Mouse (Mus musculus) MEL (cell line): ENCODE measurements around the gene Gm49416. TPM values are rescaled to one million over a fixed set of nuclear protein-coding genes. Genes with fewer than 3 reads are reported as not detected.

Experiments
- DNase-seq: peaks from one replicate; pipeline ENCODE4 v3.0.0; 2011; ENCODE audit warnings: low read depth, low spot score
- H3K27ac ChIP-seq: 2 replicates; pipeline ENCODE4 v1.5.1; 2012; ENCODE audit warnings: low read depth, mild to moderate bottlenecking, control low read depth, low read length, moderate library complexity; ENCODE audit not compliant: control insufficient read depth
- H3K27me3 ChIP-seq, 2 experiments: fragments of 150-350 bp in 1 of 2; sonication (generic) in 1 of 2; 2 replicates each; pipeline ENCODE4 v1.6.1; 2012; ENCODE audit warnings: low read length in 2 of 2, mild to moderate bottlenecking in 2 of 2, improper control_type of control experiment in 1 of 2, moderate library complexity in 1 of 2; ENCODE audit not compliant: insufficient read depth in 2 of 2, control insufficient read depth in 1 of 2
- H3K36me3 ChIP-seq, 2 experiments: 2 replicates each; pipeline ENCODE4 v1.6.1; 2012 to 2014; ENCODE audit warnings: low read length in 2 of 2, improper control_type of control experiment in 1 of 2, inconsistent platforms in 1 of 2, mild to moderate bottlenecking in 1 of 2; ENCODE audit not compliant: insufficient read depth in 2 of 2, control insufficient read depth in 1 of 2
- H3K4me1 ChIP-seq, 2 experiments: fragments of 150-350 bp in 1 of 2; sonication (generic) in 1 of 2; 2 replicates each; pipeline ENCODE4 v1.6.1; 2012; ENCODE audit warnings: low read length in 2 of 2, improper control_type of control experiment in 1 of 2, mild to moderate bottlenecking in 1 of 2; ENCODE audit not compliant: insufficient read depth in 2 of 2, control insufficient read depth in 1 of 2
- H3K4me3 ChIP-seq, 2 experiments: fragments of 150-350 bp in 1 of 2; sonication (generic) in 1 of 2; 2 replicates each; pipeline ENCODE4 v1.5.1; 2012; ENCODE audit warnings: low read depth in 2 of 2, low read length in 2 of 2, mild to moderate bottlenecking in 2 of 2, moderate library complexity in 2 of 2, control low read depth in 1 of 2, improper control_type of control experiment in 1 of 2; ENCODE audit not compliant: control insufficient read depth in 1 of 2, insufficient read depth in 1 of 2
- H3K79me2 ChIP-seq: 2 replicates; pipeline ENCODE4 v1.6.1; 2012; ENCODE audit warnings: mild to moderate bottlenecking, low read length, moderate library complexity; ENCODE audit not compliant: control insufficient read depth, poor library complexity, insufficient read depth
- H3K9ac ChIP-seq: 2 replicates; pipeline ENCODE4 v1.6.1; 2012; ENCODE audit warnings: low read depth, mild to moderate bottlenecking, control low read depth, low read length, moderate library complexity; ENCODE audit not compliant: control insufficient read depth, poor library complexity, severe bottlenecking
- H3K9me3 ChIP-seq: fragments of 150-350 bp; sonication (generic); replicated peaks from 2 replicates; pipeline ENCODE4 v1.6.1; 2012; ENCODE audit warnings: mild to moderate bottlenecking, low read length, improper control_type of control experiment, moderate library complexity; ENCODE audit not compliant: insufficient read depth
- BHLHE40 ChIP-seq: IDR thresholded peaks from 2 replicates; pipeline ENCODE4 v1.6.1; 2012; ENCODE audit warnings: low read depth, mild to moderate bottlenecking, inconsistent platforms, low read length, improper control_type of control experiment, borderline replicate concordance
- CTCF ChIP-seq, 3 experiments: IDR thresholded peaks in 2 of 3; conservative IDR thresholded peaks in 1 of 3; 2 replicates each; pipeline ENCODE4 v1.5.1; 2011 to 2012; ENCODE audit warnings: low read length in 3 of 3, low read depth in 2 of 3, mild to moderate bottlenecking in 2 of 3, improper control_type of control experiment in 1 of 3, inconsistent platforms in 1 of 3, mixed read lengths in 1 of 3, moderate library complexity in 1 of 3; ENCODE audit not compliant: control insufficient read depth in 1 of 3, insufficient read depth in 1 of 3, poor library complexity in 1 of 3, severe bottlenecking in 1 of 3
- E2F4 ChIP-seq: IDR thresholded peaks from 2 replicates; pipeline ENCODE4 v1.6.1; 2011; ENCODE audit warnings: low read depth, low read length, improper control_type of control experiment, borderline replicate concordance
- ELF1 ChIP-seq: IDR thresholded peaks from 2 replicates; pipeline ENCODE4 v1.6.1; 2014; ENCODE audit warnings: low read depth, mild to moderate bottlenecking, inconsistent platforms, low read length, improper control_type of control experiment, moderate library complexity
- EP300 ChIP-seq, 2 experiments: IDR thresholded peaks; 2 replicates each; pipeline ENCODE4 v1.6.1; 2011; ENCODE audit warnings: improper control_type of control experiment in 2 of 2, low read length in 2 of 2, low read depth in 1 of 2, mild to moderate bottlenecking in 1 of 2
- ETS1 ChIP-seq: IDR thresholded peaks from 2 replicates; pipeline ENCODE4 v1.6.1; 2012; ENCODE audit warnings: low read depth, mild to moderate bottlenecking, inconsistent platforms, low read length, improper control_type of control experiment, moderate library complexity
- GABPA ChIP-seq: IDR thresholded peaks from 2 replicates; pipeline ENCODE4 v1.6.1; 2012; ENCODE audit warnings: low read depth, mild to moderate bottlenecking, inconsistent platforms, low read length, improper control_type of control experiment, moderate library complexity
- GATA1 ChIP-seq: IDR thresholded peaks from 2 replicates; pipeline ENCODE4 v1.6.1; 2011; ENCODE audit warnings: low read depth, low read length, improper control_type of control experiment
- HCFC1 ChIP-seq: IDR thresholded peaks from 2 replicates; pipeline ENCODE4 v1.6.1; 2012; ENCODE audit warnings: low read depth, mild to moderate bottlenecking, inconsistent platforms, low read length, improper control_type of control experiment, moderate library complexity
- MAX ChIP-seq: IDR thresholded peaks from 2 replicates; pipeline ENCODE4 v1.6.1; 2011; ENCODE audit warnings: low read length, improper control_type of control experiment
- MAZ ChIP-seq: IDR thresholded peaks from 2 replicates; pipeline ENCODE4 v1.6.1; 2012; ENCODE audit warnings: low read depth, mild to moderate bottlenecking, inconsistent platforms, low read length, improper control_type of control experiment
- MEF2A ChIP-seq: IDR thresholded peaks from 2 replicates; pipeline ENCODE4 v1.6.1; 2014; ENCODE audit warnings: low read depth, mild to moderate bottlenecking, inconsistent platforms, low read length, improper control_type of control experiment; ENCODE audit not compliant: poor library complexity, insufficient replicate concordance, severe bottlenecking; ENCODE audit errors: extremely low read depth
- MXI1 ChIP-seq: IDR thresholded peaks from 2 replicates; pipeline ENCODE4 v1.6.1; 2011; ENCODE audit warnings: mild to moderate bottlenecking, low read depth, low read length, improper control_type of control experiment
- MYB ChIP-seq: IDR thresholded peaks from 2 replicates; pipeline ENCODE4 v1.6.1; 2011; ENCODE audit warnings: mild to moderate bottlenecking, low read depth, low read length, improper control_type of control experiment
- MYC ChIP-seq: IDR thresholded peaks from 2 replicates; pipeline ENCODE4 v1.6.1; 2011; ENCODE audit warnings: low read depth, mild to moderate bottlenecking, low read length, improper control_type of control experiment, moderate library complexity
- NELFE ChIP-seq: IDR thresholded peaks from 2 replicates; pipeline ENCODE4 v1.6.1; 2011; ENCODE audit warnings: low read depth, low read length, improper control_type of control experiment
- NRF1 ChIP-seq: IDR thresholded peaks from 2 replicates; pipeline ENCODE4 v1.6.1; 2014; ENCODE audit warnings: low read depth, mild to moderate bottlenecking, inconsistent platforms, low read length, improper control_type of control experiment, moderate library complexity; ENCODE audit not compliant: poor library complexity, insufficient read depth, severe bottlenecking
- POLR2A ChIP-seq, 2 experiments: IDR thresholded peaks; 2 replicates each; pipeline ENCODE4 v1.6.1; 2011 to 2012; ENCODE audit warnings: low read length in 2 of 2, mild to moderate bottlenecking in 2 of 2, control low read depth in 1 of 2, improper control_type of control experiment in 1 of 2, low read depth in 1 of 2, moderate library complexity in 1 of 2; ENCODE audit not compliant: control insufficient read depth in 1 of 2, insufficient read depth in 1 of 2, poor library complexity in 1 of 2
- POLR2AphosphoS2 ChIP-seq: IDR thresholded peaks from 2 replicates; pipeline ENCODE4 v1.6.1; 2011; ENCODE audit warnings: low read length, improper control_type of control experiment
- POLR2AphosphoS5 ChIP-seq: IDR thresholded peaks from 2 replicates; pipeline ENCODE4 v1.6.1; 2012; ENCODE audit warnings: low read depth, borderline replicate concordance, mild to moderate bottlenecking, inconsistent platforms, low read length, moderate library complexity, mixed read lengths
- RAD21 ChIP-seq: IDR thresholded peaks from 2 replicates; pipeline ENCODE4 v1.6.1; 2011; ENCODE audit warnings: mild to moderate bottlenecking, low read depth, low read length, improper control_type of control experiment
- RCOR1 ChIP-seq: IDR thresholded peaks from 2 replicates; pipeline ENCODE4 v1.6.1; 2012; ENCODE audit warnings: low read depth, mild to moderate bottlenecking, inconsistent platforms, low read length, improper control_type of control experiment
- SIN3A ChIP-seq: IDR thresholded peaks from 2 replicates; pipeline ENCODE4 v1.6.1; 2012; ENCODE audit warnings: low read length, improper control_type of control experiment, inconsistent platforms
- SMC3 ChIP-seq: IDR thresholded peaks from 2 replicates; pipeline ENCODE4 v1.6.1; 2011; ENCODE audit warnings: low read depth, low read length, improper control_type of control experiment
- TBP ChIP-seq: IDR thresholded peaks from 2 replicates; pipeline ENCODE4 v1.8.0; 2011; ENCODE audit warnings: low read depth, low read length, improper control_type of control experiment
- TCF12 ChIP-seq: IDR thresholded peaks from 2 replicates; pipeline ENCODE4 v1.6.1; 2014; ENCODE audit warnings: low read depth, mild to moderate bottlenecking, inconsistent platforms, low read length, improper control_type of control experiment, moderate library complexity
- UBTF ChIP-seq: IDR thresholded peaks from 2 replicates; pipeline ENCODE4 v1.6.1; 2012; ENCODE audit warnings: low read depth, mild to moderate bottlenecking, inconsistent platforms, low read length, improper control_type of control experiment, moderate library complexity, borderline replicate concordance; ENCODE audit not compliant: insufficient read depth
- USF1 ChIP-seq: IDR thresholded peaks from 2 replicates; pipeline ENCODE4 v1.6.1; 2014; ENCODE audit warnings: low read depth, mild to moderate bottlenecking, inconsistent platforms, low read length, improper control_type of control experiment, moderate library complexity
- ZMIZ1 ChIP-seq: IDR thresholded peaks from 2 replicates; pipeline ENCODE4 v1.6.1; 2012; ENCODE audit warnings: low read depth, mild to moderate bottlenecking, inconsistent platforms, low read length, improper control_type of control experiment, moderate library complexity
- ZNF384 ChIP-seq: IDR thresholded peaks from 2 replicates; pipeline ENCODE4 v1.6.1; 2012; ENCODE audit warnings: low read depth, mild to moderate bottlenecking, inconsistent platforms, low read length, improper control_type of control experiment
- polyA plus RNA-seq, 2 experiments: library from polyadenylated mRNA; stranded (reverse) in 1 of 2; unstranded in 1 of 2; fragments of >175 nt in 1 of 2; fragments of >200 nt in 1 of 2; gene quantifications; 2 replicates each; pipeline versions ENCODE4 v1.2.1 to v1.2.4; 2012; ENCODE audit warnings: low replicate concordance in 2 of 2, low read depth in 1 of 2; ENCODE audit not compliant: insufficient read length in 2 of 2, insufficient read depth in 1 of 2, missing spikeins in 1 of 2
- total RNA-seq: library from RNA; depleted of rRNA; stranded (reverse); fragments of 300-350 nt; gene quantifications from 2 replicates; pipeline ENCODE4 v1.2.3, GENCODE M21; 2012

Gene Gm49416
- total and polyA plus RNA-seq, 3 experiments, result 0.77 to 31.2 TPM; not detected in 1

- Histone ChIP-seq H3K4me3 (peak within 1 kb of the TSS; percentile 75 to 76), H3K27ac (peak within 1 kb of the TSS; percentile 91), H3K4me1 (peaks cover 4 to 20% of the 10 kb centered on the region in 2 experiments; a peak in 3 of 4 replicates), H3K27me3 (no peaks in the 10 kb centered on the region), H3K9ac (peak within 1 kb of the TSS; percentile 89), H3K9me3 (no peaks in the 10 kb centered on the region), H3K79me2 (peaks cover 56% of the 10 kb centered on the region), H3K36me3 (peaks cover 0 to 38% of the 10 kb centered on the region in 2 experiments; a peak in 2 of 4 replicates)
- peak; percentile 95 for DNase-seq
- TF ChIP-seq ZMIZ1, result peak; percentile 57
- peak; percentile 92 for TF ChIP-seq HCFC1
- TF ChIP-seq POLR2AphosphoS2, result peak; percentile 89
- TF ChIP-seq GATA1, result peak; percentile 85
- TF ChIP-seq MAZ, result peak; percentile 73; the same call in 1 of the 2 replicates
- TF ChIP-seq TBP, result peak; percentile 96
- peak; percentile 83 for TF ChIP-seq TCF12
- peak; percentile 91 to 95 for TF ChIP-seq POLR2A (IDR thresholded peaks at IDR 0.05; ENCODE audit: control insufficient read depth in 1 of 2, insufficient read depth in 1 of 2, low read depth in 1 of 2, low read length in 2 of 2, poor library complexity in 1 of 2)
- TF ChIP-seq ZNF384, result no peak
- TF ChIP-seq E2F4, result no peak; the same call in 1 of the 2 replicates
- TF ChIP-seq EP300 (IDR thresholded peaks at IDR 0.05; ENCODE audit: low read depth in 1 of 2, low read length in 2 of 2), result peak in 1 of 2 experiments; percentile 46; a peak in 1 of 4 replicates
- no peak for TF ChIP-seq RAD21
- TF ChIP-seq MAX, result peak; percentile 80
- TF ChIP-seq SMC3, result no peak
- peak; percentile 87 for TF ChIP-seq NRF1
- no peak for TF ChIP-seq POLR2AphosphoS5
- TF ChIP-seq MXI1, result no peak; the same call in 1 of the 2 replicates
- peak; percentile 90 for TF ChIP-seq SIN3A
- no peak for TF ChIP-seq CTCF (IDR thresholded peaks at IDR 0.05 in 2 of 3, conservative IDR thresholded peaks at IDR 0.05 in 1 of 3; ENCODE audit: control insufficient read depth in 1 of 3, insufficient read depth in 1 of 3, low read depth in 2 of 3, low read length in 3 of 3, poor library complexity in 1 of 3, severe bottlenecking in 1 of 3)
- TF ChIP-seq ELF1, result peak; percentile 43; the same call in 1 of the 2 replicates
- peak; percentile 87; the same call in 1 of the 2 replicates for TF ChIP-seq UBTF
- TF ChIP-seq MEF2A, result no peak
- TF ChIP-seq USF1, result 0 out of 2 replicates have a peak, but pooled peaks have one; percentile 28
- TF ChIP-seq MYC, result peak; percentile 91
- no peak for TF ChIP-seq MYB
- peak; percentile 35 for TF ChIP-seq ETS1
- peak; percentile 93 for TF ChIP-seq NELFE
- TF ChIP-seq RCOR1, result peak; percentile 23; the same call in 1 of the 2 replicates
- TF ChIP-seq BHLHE40, result no peak
- no peak for TF ChIP-seq GABPA
Measured at GRCm38 (mm10) chr19:8892829-8893766, 4.4 kb downstream of the Gm49416 start, which contains the start of gene Ints5. TSS of gene Ints5 (plus strand) at chr19:8893005.
